Mouse (Mus musculus): ENCODE results near the gene Tectb.

DNA sequence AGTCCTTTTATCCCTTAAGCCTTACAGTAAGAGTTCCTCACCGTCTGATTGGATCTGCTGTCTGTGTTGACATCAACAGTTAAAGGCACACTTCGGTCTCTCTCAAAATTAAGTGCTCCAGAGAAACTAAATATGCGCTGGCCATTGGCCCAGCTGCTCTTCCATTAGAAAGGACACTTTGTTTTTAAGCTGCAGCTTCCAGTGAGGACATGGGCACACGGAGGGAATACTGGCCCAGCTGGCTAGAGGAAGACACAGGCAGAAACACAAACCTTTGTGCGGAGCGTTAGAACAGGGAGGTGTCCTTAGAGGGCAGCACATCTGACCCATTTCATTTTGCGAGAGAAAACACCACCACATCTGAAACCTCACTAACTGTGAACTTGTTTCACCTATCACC is 3.9 kb downstream of the Tectb start:
- TF ChIP-seq CTCF (IDR thresholded peaks at IDR 0.05; ENCODE audit: borderline replicate concordance, insufficient read depth, low read depth, low read length) (no peak), POLR2A (IDR thresholded peaks at IDR 0.05; ENCODE audit: borderline replicate concordance, insufficient read depth, low read length) (no peak)

Measured in cerebellum, adult 2 months (tissue).